Mouse (Mus musculus) gastrocnemius, adult 8-10 months (tissue): Measurements from ENCODE around the gene Cfap73. TPM values are rescaled to one million over a fixed set of nuclear protein-coding genes. Genes with fewer than 3 reads are reported as not detected.

Experiments
- DNase-seq, 2 experiments: peaks; one replicate each; pipeline ENCODE4 v3.0.0; 2022; ENCODE audit warnings: low spot score in 2 of 2
- total RNA-seq, 4 experiments: library from RNA; stranded (reverse); gene quantifications; 2 replicates each; pipeline ENCODE4 v1.2.4; 2022

Gene Cfap73
- total RNA-seq: not detected

- no peak for DNase-seq
Observed at GRCm38 (mm10) chr5:120634131-120634530, at the start of gene Cfap73. Gene Cfap73, minus strand, starts transcription at chr5:120634235.

- no peak for DNase-seq
Observed at GRCm38 (mm10) chr5:120682982-120683771, 49.1 kb upstream of the Cfap73 start.

GRCm38 (mm10) chr5:120680918-120681317, 46.9 kb upstream of the Cfap73 start:
- no peak for DNase-seq

- DNase-seq: peak in 1 of 2 experiments; percentile 47
Observed at GRCm38 (mm10) chr5:120679676-120680555, 45.9 kb upstream of the Cfap73 start.

- no peak for DNase-seq
Observed at GRCm38 (mm10) chr5:120677516-120677915, 43.5 kb upstream of the Cfap73 start.

- no peak for DNase-seq
Observed at GRCm38 (mm10) chr5:120674229-120675145, 40.5 kb upstream of the Cfap73 start.

- no peak for DNase-seq
Observed at GRCm38 (mm10) chr5:120673626-120674025, 39.6 kb upstream of the Cfap73 start.

- DNase-seq: no peak
Observed at GRCm38 (mm10) chr5:120671865-120672264, 37.8 kb upstream of the Cfap73 start.

- DNase-seq: no peak
Observed at GRCm38 (mm10) chr5:120670132-120670531, 36.1 kb upstream of the Cfap73 start.

- DNase-seq: no peak
Observed at GRCm38 (mm10) chr5:120668761-120669160, 34.7 kb upstream of the Cfap73 start.

- DNase-seq: no peak
Observed at GRCm38 (mm10) chr5:120664888-120665287, 30.9 kb upstream of the Cfap73 start.

- no peak for DNase-seq
Observed at GRCm38 (mm10) chr5:120660816-120661215, 26.8 kb upstream of the Cfap73 start.

GRCm38 (mm10) chr5:120656281-120656751, 22.3 kb upstream of the Cfap73 start:
- no peak for DNase-seq

GRCm38 (mm10) chr5:120653873-120654272, 19.8 kb upstream of the Cfap73 start:
- DNase-seq: no peak

- no peak for DNase-seq
Observed at GRCm38 (mm10) chr5:120652915-120653701, 19.1 kb upstream of the Cfap73 start.

- no peak for DNase-seq
Observed at GRCm38 (mm10) chr5:120651230-120651629, 17.2 kb upstream of the Cfap73 start.

- no peak for DNase-seq
Observed at GRCm38 (mm10) chr5:120649938-120650337, 15.9 kb upstream of the Cfap73 start.

- no peak for DNase-seq
Observed at GRCm38 (mm10) chr5:120649374-120649933, 15.4 kb upstream of the Cfap73 start.

GRCm38 (mm10) chr5:120648569-120649373, 14.7 kb upstream of the Cfap73 start, which contains the start of gene Rasal1:
Gene Rasal1, plus strand, starts transcription at chr5:120648812.
- DNase-seq: no peak
